Mouse (Mus musculus): ENCODE results near the gene Rabgap1l.

- no peak for TF ChIP-seq CTCF (IDR thresholded peaks at IDR 0.05; ENCODE audit: borderline replicate concordance, control insufficient read depth, extremely low read depth, insufficient read depth, low read length, poor library complexity)
- TF ChIP-seq POLR2A (IDR thresholded peaks at IDR 0.05; ENCODE audit: control insufficient read depth, extremely low read depth, insufficient read depth, low read length, poor library complexity): no peak
These were observed 418.5 kb downstream of the Rabgap1l start for GRCm38 (mm10) chr1:160374490-160374889.

All from thymus, adult 2 months (tissue).